Mouse (Mus musculus): ENCODE measurements around the gene Ppfibp1.

DNA sequence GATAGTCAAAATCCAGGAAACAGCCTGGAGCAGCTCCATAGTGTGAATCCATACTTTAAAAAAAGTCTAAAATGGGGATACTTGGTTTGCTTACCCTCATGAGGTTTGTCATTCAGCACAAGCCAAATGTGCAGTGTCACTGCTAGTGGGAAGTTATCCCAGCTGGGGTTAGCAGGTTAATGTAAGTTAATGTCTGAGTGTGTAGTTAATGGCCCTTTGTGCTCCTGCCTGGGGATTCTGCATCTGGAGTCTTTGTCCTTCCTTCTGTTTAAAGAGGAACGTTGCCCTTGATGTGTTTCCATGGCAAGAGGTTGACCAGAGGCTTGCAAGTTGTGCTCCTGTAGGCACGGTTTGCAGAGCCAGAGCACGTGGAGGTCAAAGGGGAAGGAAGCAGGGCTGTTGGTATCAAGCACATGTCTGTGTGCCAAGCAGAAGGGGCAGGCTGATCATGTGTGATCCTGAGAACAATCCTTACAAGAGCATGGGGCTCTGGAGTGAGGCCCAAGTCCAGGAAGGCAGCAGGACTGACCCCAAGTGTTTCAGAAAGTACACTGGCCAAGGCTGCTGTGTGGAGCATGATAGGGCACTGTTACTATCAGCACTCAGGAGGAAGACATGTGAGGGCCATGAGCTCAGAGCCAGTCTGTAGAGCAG, 24.7 kb downstream of the Ppfibp1 start:
- TF ChIP-seq EP300 (IDR thresholded peaks at IDR 0.05) (no peak), CTCF (IDR thresholded peaks at IDR 0.05) (no peak)
